Mouse (Mus musculus): ENCODE results near the gene Fgg.

DNA sequence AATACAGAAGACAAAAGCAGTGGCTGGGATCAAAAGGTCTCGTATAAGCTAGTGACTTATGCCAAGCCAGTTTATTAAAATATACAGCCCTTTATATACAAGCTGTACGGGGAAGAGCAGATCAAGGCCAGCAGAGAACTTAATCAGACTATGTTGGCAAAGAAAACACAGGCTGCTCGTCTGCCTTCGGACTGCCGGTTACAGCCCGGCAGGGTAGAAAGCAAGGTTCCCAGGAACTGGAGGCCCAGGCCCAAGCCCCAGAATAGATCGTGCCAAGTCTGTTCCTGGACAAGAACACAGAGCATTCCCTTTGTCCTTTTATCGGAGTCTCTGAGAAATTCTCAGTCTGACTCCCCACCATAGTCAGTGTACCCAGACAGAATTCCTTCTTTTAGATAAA is 25.7 kb upstream of the Fgg start:
- TF ChIP-seq POLR2A (IDR thresholded peaks at IDR 0.05; ENCODE audit: low read depth, low read length) = no peak
- no peak for TF ChIP-seq CTCF (IDR thresholded peaks at IDR 0.05; ENCODE audit: extremely low read depth, insufficient read length, insufficient replicate concordance, low read depth, low read length)

All from small intestine, adult 2 months (tissue).